Mouse (Mus musculus) spleen, adult 2 months (tissue): Measurements from ENCODE around the gene Klc1.

Source experiments
- CTCF ChIP-seq: fragments of 200-500 bp; IDR thresholded peaks from 2 replicates; pipeline ENCODE4 v1.5.1; 2011; ENCODE audit warnings: mild to moderate bottlenecking, inconsistent platforms; ENCODE audit not compliant: insufficient read depth, insufficient read length, insufficient replicate concordance; ENCODE audit errors: extremely low read depth
- POLR2A ChIP-seq: fragments of 200-500 bp; IDR thresholded peaks from 2 replicates; pipeline ENCODE4 v1.6.1; 2011; ENCODE audit warnings: low read depth, low read length, inconsistent platforms

DNA sequence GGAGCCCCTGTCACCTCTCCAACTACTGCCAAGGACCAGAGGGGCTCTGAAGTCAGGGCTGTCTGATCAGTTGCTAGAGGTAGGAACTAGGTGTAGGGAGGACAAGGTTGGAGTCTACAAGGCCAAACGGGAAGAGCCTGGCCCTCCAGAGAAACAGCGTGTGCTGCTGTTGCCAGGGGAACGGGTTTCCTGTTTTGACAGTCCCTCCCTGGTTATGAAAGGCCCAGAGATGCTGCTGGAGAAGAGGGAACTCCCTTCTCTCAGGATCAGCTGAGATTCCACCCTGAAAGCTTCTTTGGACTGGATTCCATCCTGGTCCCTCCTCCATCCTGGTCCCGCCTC lies 32.6 kb upstream of the Klc1 start:
- TF ChIP-seq POLR2A, result no peak
- TF ChIP-seq CTCF, result no peak
